17 mouse cellular contexts compared by ENCODE assay signal in genomic region chr12:108622406-108622805, GRCm38 (mm10).
"Had no signal": no experiment of that assay in that cellular context is flagged by ENCODE, and none has a peak within 500 bp of the region (broad histone marks: within the 10 kb centered on the region; RNA-seq: fewer than 3 reads in every experiment).

No protein-coding gene starts in this region.

- H3K36me3 ChIP-seq: liver, embryonic 13.5 days; lung, embryonic 15.5 days had no signal

- H3K9ac ChIP-seq: limb, embryonic 12.5 days; liver, embryonic 13.5 days; liver, postnatal 0 days; lung, embryonic 15.5 days; midbrain, embryonic 13.5 days; neural tube, embryonic 12.5 days; stomach, embryonic 15.5 days had no signal

- H3K27ac ChIP-seq: kidney, postnatal 0 days; layer of hippocampus, adult 2 months; limb, embryonic 12.5 days; liver, embryonic 13.5 days; lung, embryonic 15.5 days; macrophage; midbrain, embryonic 13.5 days; neural tube, embryonic 12.5 days; stomach, embryonic 15.5 days had no signal

- H3K4me3 ChIP-seq: layer of hippocampus, adult 2 months; limb, embryonic 12.5 days; liver, embryonic 13.5 days; lung, embryonic 15.5 days; midbrain, embryonic 13.5 days; neural tube, embryonic 12.5 days; stomach, embryonic 15.5 days had no signal

- H3K4me1 ChIP-seq: liver, embryonic 13.5 days; lung, embryonic 15.5 days had no signal

- ATAC-seq: liver, postnatal 0 days; midbrain, embryonic 13.5 days had no signal

- DNase-seq: kidney, adult 9 months; kidney, postnatal 36 days; liver; liver, embryonic 13.5 days; liver, postnatal 0 days; lung, postnatal 14 days; retina, postnatal 1 day; right cerebral cortex, postnatal 4 days; thymus, postnatal 14 days had no signal

- H3K4me2 ChIP-seq: limb, embryonic 12.5 days; liver, embryonic 13.5 days; lung, embryonic 15.5 days; midbrain, embryonic 13.5 days; neural tube, embryonic 12.5 days; stomach, embryonic 15.5 days had no signal

- H3K27me3 ChIP-seq: limb, embryonic 12.5 days; liver, embryonic 13.5 days; lung, embryonic 15.5 days; midbrain, embryonic 13.5 days; neural tube, embryonic 12.5 days; stomach, embryonic 15.5 days had no signal

- H3K9me3 ChIP-seq: limb, embryonic 12.5 days; liver, embryonic 13.5 days; lung, embryonic 15.5 days; midbrain, embryonic 13.5 days; neural tube, embryonic 12.5 days; stomach, embryonic 15.5 days had no signal
